Mouse (Mus musculus): Measurements from ENCODE around the gene Glipr2. TPM values are rescaled to one million over a fixed set of nuclear protein-coding genes. Genes with fewer than 3 reads are reported as not detected.

Glipr2 gene
- polyA plus RNA-seq (2016; fragmentation: Nextera tagmentation; extraction: Ambion mirVana): 55.8 and 75.8 TPM in 2 replicates

- DNase-seq (ENCODE audit: low spot score): peak; percentile 95
- WGBS: under 1% methylated on average over 45 of the region's 45 CpGs
- peaks cover 34% of the 10 kb centered on the region for H3K27me3 ChIP-seq (replicated peaks; ENCODE audit: low read depth, poor library complexity, severe bottlenecking)
These were observed at the start of gene Glipr2 for GRCm38 (mm10) chr4:43957292-43957845. Glipr2 (plus strand) TSS chr4:43957401.

GRCm38 (mm10) chr4:43918221-43918620 lies 39.0 kb upstream of the Glipr2 start:
- DNase-seq (ENCODE audit: low spot score): no peak
- no peak overlapping the region for H3K4me3 ChIP-seq
- H3K4me1 ChIP-seq: no peaks in the 10 kb centered on the region
- no peaks in the 10 kb centered on the region for H3K9me3 ChIP-seq
- H3K27me3 ChIP-seq (replicated peaks; ENCODE audit: low read depth, poor library complexity, severe bottlenecking): no peaks in the 10 kb centered on the region
- peaks cover 77% of the 10 kb centered on the region for H3K36me3 ChIP-seq (replicated peaks)
- 95% methylated on average over 5 of the region's 5 CpGs for WGBS
- no peak overlapping the region for H3K27ac ChIP-seq (replicated peaks)

More at GRCm38 (mm10) chr4:43957292-43957845, at the start of gene Glipr2:
- H3K27ac ChIP-seq (replicated peaks): peak within 1 kb of the TSS; percentile 90
- H3K4me3 ChIP-seq: peak within 1 kb of the TSS; percentile 72
- peaks cover 31% of the 10 kb centered on the region for H3K4me1 ChIP-seq
- no peaks in the 10 kb centered on the region for H3K36me3 ChIP-seq (replicated peaks)
- H3K9me3 ChIP-seq: no peaks in the 10 kb centered on the region

- H3K27ac ChIP-seq (replicated peaks): no peak overlapping the region
- no peak overlapping the region for H3K4me3 ChIP-seq
- WGBS: 91% methylated on average over 1 of the region's 1 CpGs
- H3K4me1 ChIP-seq: peaks cover 7% of the 10 kb centered on the region; the same call in 1 of the 2 replicates
- H3K27me3 ChIP-seq (replicated peaks; ENCODE audit: low read depth, poor library complexity, severe bottlenecking): no peaks in the 10 kb centered on the region
- no peak for DNase-seq (ENCODE audit: low spot score)
- H3K9me3 ChIP-seq: no peaks in the 10 kb centered on the region
- peaks cover 78% of the 10 kb centered on the region for H3K36me3 ChIP-seq (replicated peaks)
These were observed 36.6 kb upstream of the Glipr2 start for GRCm38 (mm10) chr4:43920602-43921001.

GRCm38 (mm10) chr4:43925125-43925524 lies 32.1 kb upstream of the Glipr2 start:
- peaks cover 91% of the 10 kb centered on the region for H3K36me3 ChIP-seq (replicated peaks)
- peaks cover 7% of the 10 kb centered on the region; the same call in 1 of the 2 replicates for H3K4me1 ChIP-seq
- no peaks in the 10 kb centered on the region for H3K9me3 ChIP-seq
- H3K27me3 ChIP-seq (replicated peaks; ENCODE audit: low read depth, poor library complexity, severe bottlenecking): no peaks in the 10 kb centered on the region
- WGBS: 88% methylated on average over 6 of the region's 6 CpGs
- peak overlapping the region; percentile 26; the same call in 1 of the 2 replicates for H3K27ac ChIP-seq (replicated peaks)
- no peak overlapping the region for H3K4me3 ChIP-seq
- no peak for DNase-seq (ENCODE audit: low spot score)

GRCm38 (mm10) chr4:43925779-43926178 lies 31.4 kb upstream of the Glipr2 start:
- WGBS: 13% methylated on average over 3 of the region's 3 CpGs
- Histone ChIP-seq H3K9me3 (no peaks in the 10 kb centered on the region), H3K36me3 (replicated peaks) (peaks cover 91% of the 10 kb centered on the region)

GRCm38 (mm10) chr4:43927826-43928225 lies 29.4 kb upstream of the Glipr2 start:
- Histone ChIP-seq H3K4me3 (no peak overlapping the region), H3K4me1 (peaks cover 7% of the 10 kb centered on the region; the same call in 1 of the 2 replicates), H3K27me3 (replicated peaks; ENCODE audit: low read depth, poor library complexity, severe bottlenecking) (no peaks in the 10 kb centered on the region), H3K9me3 (no peaks in the 10 kb centered on the region), H3K27ac (replicated peaks) (no peak overlapping the region), H3K36me3 (replicated peaks) (peaks cover 98% of the 10 kb centered on the region)
- WGBS: 93% methylated on average over 3 of the region's 3 CpGs
- peak; percentile 29 for DNase-seq (ENCODE audit: low spot score)

More at GRCm38 (mm10) chr4:43925779-43926178, 31.4 kb upstream of the Glipr2 start:
- Histone ChIP-seq H3K4me1 (peaks cover 7% of the 10 kb centered on the region; the same call in 1 of the 2 replicates), H3K4me3 (no peak overlapping the region), H3K27ac (replicated peaks) (no peak overlapping the region), H3K27me3 (replicated peaks; ENCODE audit: low read depth, poor library complexity, severe bottlenecking) (no peaks in the 10 kb centered on the region)
- peak; percentile 90 for DNase-seq (ENCODE audit: low spot score)

GRCm38 (mm10) chr4:43931877-43932276 lies 25.3 kb upstream of the Glipr2 start:
- DNase-seq (ENCODE audit: low spot score): no peak
- Histone ChIP-seq H3K4me3 (no peak overlapping the region), H3K4me1 (no peaks in the 10 kb centered on the region), H3K27ac (replicated peaks) (no peak overlapping the region), H3K27me3 (replicated peaks; ENCODE audit: low read depth, poor library complexity, severe bottlenecking) (no peaks in the 10 kb centered on the region), H3K36me3 (replicated peaks) (peaks cover 96% of the 10 kb centered on the region), H3K9me3 (no peaks in the 10 kb centered on the region)
- WGBS: 91% methylated on average over 4 of the region's 4 CpGs

- Histone ChIP-seq H3K4me3 (no peak overlapping the region), H3K4me1 (no peaks in the 10 kb centered on the region), H3K36me3 (replicated peaks) (peaks cover 94% of the 10 kb centered on the region), H3K27ac (replicated peaks) (no peak overlapping the region), H3K9me3 (no peaks in the 10 kb centered on the region), H3K27me3 (replicated peaks; ENCODE audit: low read depth, poor library complexity, severe bottlenecking) (no peaks in the 10 kb centered on the region)
- 82% methylated on average over 4 of the region's 4 CpGs for WGBS
- DNase-seq (ENCODE audit: low spot score): no peak
These were observed 21.0 kb upstream of the Glipr2 start for GRCm38 (mm10) chr4:43936186-43936585.

- no peaks in the 10 kb centered on the region; the same call in 1 of the 2 replicates for H3K4me1 ChIP-seq
- H3K27ac ChIP-seq (replicated peaks): no peak overlapping the region
- 83% methylated on average over 14 of the region's 14 CpGs for WGBS
- no peaks in the 10 kb centered on the region for H3K9me3 ChIP-seq
- peaks cover 94% of the 10 kb centered on the region for H3K36me3 ChIP-seq (replicated peaks)
- DNase-seq (ENCODE audit: low spot score): no peak
- no peak overlapping the region for H3K4me3 ChIP-seq
- no peaks in the 10 kb centered on the region for H3K27me3 ChIP-seq (replicated peaks; ENCODE audit: low read depth, poor library complexity, severe bottlenecking)
These were observed 20.2 kb upstream of the Glipr2 start for GRCm38 (mm10) chr4:43936749-43937674.

GRCm38 (mm10) chr4:43941315-43941714 lies 15.9 kb upstream of the Glipr2 start:
- Histone ChIP-seq H3K27me3 (replicated peaks; ENCODE audit: low read depth, poor library complexity, severe bottlenecking) (no peaks in the 10 kb centered on the region), H3K27ac (replicated peaks) (no peak overlapping the region), H3K9me3 (no peaks in the 10 kb centered on the region), H3K4me1 (peaks cover 10% of the 10 kb centered on the region), H3K4me3 (no peak overlapping the region), H3K36me3 (replicated peaks) (peaks cover 91% of the 10 kb centered on the region)
- DNase-seq (ENCODE audit: low spot score): no peak
- WGBS: 89% methylated on average over 5 of the region's 5 CpGs

- Histone ChIP-seq H3K27ac (replicated peaks) (peak overlapping the region; percentile 48; the same call in 1 of the 2 replicates), H3K27me3 (replicated peaks; ENCODE audit: low read depth, poor library complexity, severe bottlenecking) (no peaks in the 10 kb centered on the region), H3K36me3 (replicated peaks) (peaks cover 89% of the 10 kb centered on the region), H3K4me3 (no peak overlapping the region), H3K9me3 (no peaks in the 10 kb centered on the region), H3K4me1 (peaks cover 10% of the 10 kb centered on the region)
- DNase-seq (ENCODE audit: low spot score): no peak
- 87% methylated on average over 8 of the region's 8 CpGs for WGBS
These were observed 14.8 kb upstream of the Glipr2 start for GRCm38 (mm10) chr4:43942421-43942820.

- Histone ChIP-seq H3K9me3 (no peaks in the 10 kb centered on the region), H3K27ac (replicated peaks) (no peak overlapping the region), H3K4me3 (no peak overlapping the region), H3K4me1 (peaks cover 7% of the 10 kb centered on the region), H3K36me3 (replicated peaks) (peaks cover 43% of the 10 kb centered on the region), H3K27me3 (replicated peaks; ENCODE audit: low read depth, poor library complexity, severe bottlenecking) (no peaks in the 10 kb centered on the region)
- WGBS: 100% methylated on average over 2 of the region's 2 CpGs
- DNase-seq (ENCODE audit: low spot score): no peak
These were observed 9.6 kb upstream of the Glipr2 start for GRCm38 (mm10) chr4:43947571-43947970.
